Mouse (Mus musculus) adrenal gland, adult (tissue): Measurements from ENCODE around the gene Ebp.
A peak's percentile ranks its signal among the peaks of the same experiment; 100 is the strongest.

Experiments
- DNase-seq, 2 experiments: peaks; one replicate each; pipeline ENCODE4 v3.0.0; 2022 to 2023; ENCODE audit warnings: low spot score in 1 of 2; ENCODE audit not compliant: inconsistent age in 2 of 2

Ebp gene

GRCm38 (mm10) chrX:8193419-8193723 lies at the start of gene Ebp:
TSS of gene Ebp (minus strand) at chrX:8193512.
- peak in 1 of 2 experiments; percentile 27 for DNase-seq

GRCm38 (mm10) chrX:8238804-8239395 lies 45.6 kb upstream of the Ebp start:
- no peak for DNase-seq

- DNase-seq: no peak
These were observed 43.4 kb upstream of the Ebp start for GRCm38 (mm10) chrX:8236704-8237103.

- no peak for DNase-seq
These were observed 40.3 kb upstream of the Ebp start for GRCm38 (mm10) chrX:8233602-8234001.

- no peak for DNase-seq
These were observed 37.0 kb upstream of the Ebp start for GRCm38 (mm10) chrX:8230272-8230671.

GRCm38 (mm10) chrX:8223473-8223872 lies 30.2 kb upstream of the Ebp start:
- no peak for DNase-seq

- peak in 1 of 2 experiments; percentile 29 for DNase-seq
These were observed 29.5 kb upstream of the Ebp start for GRCm38 (mm10) chrX:8222678-8223421.

- no peak for DNase-seq
These were observed 29.0 kb upstream of the Ebp start for GRCm38 (mm10) chrX:8222296-8222677.

- no peak for DNase-seq
These were observed 26.3 kb upstream of the Ebp start for GRCm38 (mm10) chrX:8219651-8220050.

- no peak for DNase-seq
These were observed 24.8 kb upstream of the Ebp start for GRCm38 (mm10) chrX:8218114-8218513.

GRCm38 (mm10) chrX:8217383-8217782 lies 24.1 kb upstream of the Ebp start:
- no peak for DNase-seq

- DNase-seq: no peak
These were observed 18.3 kb upstream of the Ebp start for GRCm38 (mm10) chrX:8211490-8212207.

- no peak for DNase-seq
These were observed 16.4 kb upstream of the Ebp start for GRCm38 (mm10) chrX:8209720-8210119.

- no peak for DNase-seq
These were observed 13.9 kb upstream of the Ebp start for GRCm38 (mm10) chrX:8207224-8207623.

GRCm38 (mm10) chrX:8206694-8207197 lies 13.4 kb upstream of the Ebp start:
- DNase-seq: no peak

GRCm38 (mm10) chrX:8206015-8206693 lies 12.8 kb upstream of the Ebp start, which contains the start of gene Porcn:
TSS of gene Porcn (minus strand) at chrX:8206525.
- DNase-seq: peak; percentile 87 to 93

GRCm38 (mm10) chrX:8205551-8205950 lies 12.2 kb upstream of the Ebp start:
- DNase-seq: no peak

GRCm38 (mm10) chrX:8205088-8205487 lies 11.8 kb upstream of the Ebp start:
- no peak for DNase-seq

- DNase-seq: no peak
These were observed 10.8 kb upstream of the Ebp start for GRCm38 (mm10) chrX:8204076-8204475.

- DNase-seq: no peak
These were observed 9.8 kb upstream of the Ebp start for GRCm38 (mm10) chrX:8203105-8203504.

- peak; percentile 85 to 93 for DNase-seq
These were observed 483 bp downstream of the Ebp start for GRCm38 (mm10) chrX:8192640-8193418.
